In the genomic region with DNA sequence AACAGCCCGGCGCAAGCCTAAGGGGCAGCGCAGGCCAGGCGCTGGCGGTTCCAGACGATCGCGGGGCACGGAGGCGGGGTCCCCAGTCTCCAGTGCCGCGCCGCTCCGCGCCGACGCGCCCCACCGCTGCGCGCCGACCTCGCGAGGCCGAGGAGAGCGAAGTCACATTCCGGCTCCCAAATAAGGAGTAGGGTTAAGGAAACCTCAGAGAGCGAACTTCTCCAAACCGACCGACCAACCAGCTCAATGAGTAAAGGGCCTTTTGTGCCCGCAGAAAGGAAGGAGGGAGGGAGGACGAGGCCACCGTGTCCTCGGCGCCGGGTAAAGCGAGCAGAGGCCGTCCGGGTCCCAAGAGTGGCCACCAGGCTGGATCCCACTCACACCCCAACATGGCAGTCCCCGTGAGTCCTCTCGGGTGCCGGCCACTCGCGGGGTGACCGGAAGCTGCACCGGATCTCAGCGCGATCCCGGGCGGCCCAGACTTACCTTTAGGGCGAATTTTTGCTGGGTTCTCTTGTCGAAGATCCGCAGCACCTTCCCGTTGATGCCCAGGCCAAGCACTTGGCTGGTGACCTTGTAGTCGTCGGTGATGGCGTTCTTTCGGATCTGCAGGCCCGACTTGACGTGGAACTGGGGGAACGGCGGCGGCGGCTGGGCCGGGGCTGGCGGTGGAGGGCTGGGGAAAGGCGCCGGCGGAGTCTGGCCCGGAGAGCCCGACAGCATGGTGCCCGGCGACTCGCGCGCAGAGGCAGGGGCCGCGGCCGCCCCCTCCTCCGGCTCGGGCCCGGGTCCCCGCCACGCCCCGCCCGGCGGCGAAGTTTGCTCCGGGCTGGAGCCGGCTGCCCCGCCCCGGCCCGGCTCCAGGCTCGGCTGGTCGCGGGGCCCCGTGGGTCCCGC, we compare ENCODE assay signal across 8 mouse cellular contexts. TPM values are rescaled to one million over a fixed set of nuclear protein-coding genes. Genes with fewer than 3 reads are reported as not detected.
DNase-seq lines count a peak whose midpoint lies in the region; ATAC-seq and TF ChIP-seq lines count a peak whose summit lies in the region.

No protein-coding gene starts in this region.

- no peak for TF ChIP-seq CTCF in forebrain, postnatal 0 days (IDR thresholded peaks at IDR 0.05; ENCODE audit: low read depth)

- peak; percentile 51 to 60 for DNase-seq in layer of hippocampus, postnatal 10 days (ENCODE audit: low spot score in 2 of 2)
- DNase-seq in layer of hippocampus, adult 8-10 months (ENCODE audit: low spot score in 2 of 2) = no peak
- peak; percentile 38 to 54 for DNase-seq in cerebellum, adult 18-20 months
- peak; percentile 65 for DNase-seq in forebrain, postnatal 0 days
- DNase-seq in spleen, postnatal 4 days (ENCODE audit: low spot score in 2 of 2) = peak; percentile 53 to 81

- peaks cover 15% of the 10 kb centered on the region; the same call in 1 of the 2 replicates for H3K4me1 ChIP-seq in forebrain, postnatal 0 days (ENCODE audit: insufficient read depth)
- peaks cover 32% of the 10 kb centered on the region for H3K4me1 ChIP-seq in hindbrain, embryonic 12.5 days
- peaks cover 38% of the 10 kb centered on the region for H3K4me1 ChIP-seq in limb, embryonic 12.5 days (replicated peaks)
- H3K4me1 ChIP-seq in midbrain, embryonic 12.5 days = peaks cover 42% of the 10 kb centered on the region

- H3K9ac ChIP-seq in forebrain, postnatal 0 days = peak overlapping the region; percentile 62
- H3K9ac ChIP-seq in hindbrain, embryonic 12.5 days = peak overlapping the region; percentile 91
- peak overlapping the region; percentile 95 for H3K9ac ChIP-seq in limb, embryonic 12.5 days (replicated peaks)
- H3K9ac ChIP-seq in midbrain, embryonic 12.5 days (replicated peaks) = peak overlapping the region; percentile 92

- 1% methylated on average over 98 of the region's 98 CpGs for WGBS in forebrain, postnatal 0 days
- under 1% methylated on average over 91 of the region's 98 CpGs for WGBS in hindbrain, embryonic 12.5 days
- under 1% methylated on average over 86 of the region's 98 CpGs for WGBS in limb, embryonic 12.5 days
- WGBS in midbrain, embryonic 12.5 days = under 1% methylated on average over 94 of the region's 98 CpGs

- no peaks in the 10 kb centered on the region for H3K36me3 ChIP-seq in forebrain, postnatal 0 days (ENCODE audit: insufficient read depth)
- H3K36me3 ChIP-seq in hindbrain, embryonic 12.5 days = no peaks in the 10 kb centered on the region
- no peaks in the 10 kb centered on the region for H3K36me3 ChIP-seq in limb, embryonic 12.5 days
- no peaks in the 10 kb centered on the region for H3K36me3 ChIP-seq in midbrain, embryonic 12.5 days

- peak overlapping the region; percentile 78 for H3K4me2 ChIP-seq in forebrain, postnatal 0 days (ENCODE audit: low read depth)
- H3K4me2 ChIP-seq in hindbrain, embryonic 12.5 days (replicated peaks) = peak overlapping the region; percentile 72
- peak overlapping the region; percentile 79 for H3K4me2 ChIP-seq in limb, embryonic 12.5 days
- peak overlapping the region; percentile 70 for H3K4me2 ChIP-seq in midbrain, embryonic 12.5 days (replicated peaks)

- peak; percentile 70 for ATAC-seq in forebrain, postnatal 0 days
- ATAC-seq in hindbrain, embryonic 12.5 days (ENCODE audit: low FRiP score) = peak; percentile 79
- ATAC-seq in limb, embryonic 12.5 days (ENCODE audit: insufficient number of reproducible peaks, insufficient read depth, low FRiP score, low TSS enrichment, low read depth) = peak; percentile 66
- peak; percentile 67 for ATAC-seq in midbrain, embryonic 12.5 days (ENCODE audit: low FRiP score, low read depth)

- H3K27me3 ChIP-seq in forebrain, postnatal 0 days (ENCODE audit: insufficient read depth, low read length) = no peaks in the 10 kb centered on the region
- no peaks in the 10 kb centered on the region for H3K27me3 ChIP-seq in hindbrain, embryonic 12.5 days
- no peaks in the 10 kb centered on the region for H3K27me3 ChIP-seq in limb, embryonic 12.5 days
- H3K27me3 ChIP-seq in midbrain, embryonic 12.5 days = peaks cover 10% of the 10 kb centered on the region

- peak overlapping the region; percentile 94 for H3K4me3 ChIP-seq in forebrain, postnatal 0 days (ENCODE audit: low read depth, low read length)
- H3K4me3 ChIP-seq in hindbrain, embryonic 12.5 days = peak overlapping the region; percentile 98
- H3K4me3 ChIP-seq in limb, embryonic 12.5 days (replicated peaks) = peak overlapping the region; percentile 96
- H3K4me3 ChIP-seq in midbrain, embryonic 12.5 days = peak overlapping the region; percentile 81

- no peaks in the 10 kb centered on the region for H3K9me3 ChIP-seq in forebrain, postnatal 0 days (ENCODE audit: low read length)
- H3K9me3 ChIP-seq in hindbrain, embryonic 12.5 days (replicated peaks) = no peaks in the 10 kb centered on the region
- H3K9me3 ChIP-seq in limb, embryonic 12.5 days = no peaks in the 10 kb centered on the region
- no peaks in the 10 kb centered on the region for H3K9me3 ChIP-seq in midbrain, embryonic 12.5 days

- H3K27ac ChIP-seq in forebrain, postnatal 0 days (ENCODE audit: low read depth, low read length) = peak overlapping the region; percentile 76
- H3K27ac ChIP-seq in hindbrain, embryonic 12.5 days = peak overlapping the region; percentile 88
- H3K27ac ChIP-seq in limb, embryonic 12.5 days = peak overlapping the region; percentile 93
- H3K27ac ChIP-seq in midbrain, embryonic 12.5 days (replicated peaks) = peak overlapping the region; percentile 82

RNA-seq across cellular contexts. Expression of a gene that starts 0.6 kb away (rescaled TPM):
- total RNA-seq in layer of hippocampus, postnatal 10 days (2021) = 10 to 100 TPM; 31.2 to 34.0 TPM
- 10 to 100 TPM; 27.7 to 42.7 (median 35.3) TPM for total RNA-seq in layer of hippocampus, adult 8-10 months (2022)
- total RNA-seq in forebrain, postnatal 0 days (2014; rRNA removed) = 47.9 and 57.3 TPM in 2 replicates
- 18.0 and 18.3 TPM in 2 replicates for polyA plus RNA-seq in forebrain, postnatal 0 days (2015; fragmentation: Nextera tagmentation; extraction: Ambion mirVana)
- polyA plus RNA-seq in hindbrain, embryonic 12.5 days (2016; fragmentation: Nextera tagmentation; extraction: Ambion mirVana) = 50.3 and 52.4 TPM in 2 replicates
- 56.3 and 58.9 TPM in 2 replicates for polyA plus RNA-seq in limb, embryonic 12.5 days (2016; fragmentation: Nextera tagmentation; extraction: Ambion mirVana)
- 69.5 and 76.4 TPM in 2 replicates for polyA plus RNA-seq in midbrain, embryonic 12.5 days (2016; fragmentation: Nextera tagmentation; extraction: Ambion mirVana)

RNA-seq across cellular contexts. Expression of a gene that starts 41.1 kb away (rescaled TPM):
- total RNA-seq in layer of hippocampus, postnatal 10 days (2021) = 10 to 100 TPM; 14.0 to 15.3 TPM
- total RNA-seq in layer of hippocampus, adult 8-10 months (2022) = 10 to 100 TPM; 13.5 to 17.6 (median 14.6) TPM
- 14.3 and 16.9 TPM in 2 replicates for total RNA-seq in forebrain, postnatal 0 days (2014; rRNA removed)
- polyA plus RNA-seq in forebrain, postnatal 0 days (2015; fragmentation: Nextera tagmentation; extraction: Ambion mirVana) = 17.7 and 19.1 TPM in 2 replicates
- polyA plus RNA-seq in hindbrain, embryonic 12.5 days (2016; fragmentation: Nextera tagmentation; extraction: Ambion mirVana) = 14.1 and 14.3 TPM in 2 replicates
- polyA plus RNA-seq in limb, embryonic 12.5 days (2016; fragmentation: Nextera tagmentation; extraction: Ambion mirVana) = 3.9 and 5.5 TPM in 2 replicates
- 18.7 and 21.5 TPM in 2 replicates for polyA plus RNA-seq in midbrain, embryonic 12.5 days (2016; fragmentation: Nextera tagmentation; extraction: Ambion mirVana)

RNA-seq across cellular contexts. Expression of a gene that starts 55.9 kb away (rescaled TPM):
- total RNA-seq in layer of hippocampus, postnatal 10 days (2021) = 10 to 100 TPM; 37.7 to 39.7 TPM
- total RNA-seq in layer of hippocampus, adult 8-10 months (2022) = 10 to 100 TPM; 40.0 to 50.0 (median 46.8) TPM
- total RNA-seq in forebrain, postnatal 0 days (2014; rRNA removed) = 38.5 and 41.6 TPM in 2 replicates
- polyA plus RNA-seq in forebrain, postnatal 0 days (2015; fragmentation: Nextera tagmentation; extraction: Ambion mirVana) = 49.3 and 49.8 TPM in 2 replicates
- polyA plus RNA-seq in hindbrain, embryonic 12.5 days (2016; fragmentation: Nextera tagmentation; extraction: Ambion mirVana) = 53.1 and 55.5 TPM in 2 replicates
- polyA plus RNA-seq in limb, embryonic 12.5 days (2016; fragmentation: Nextera tagmentation; extraction: Ambion mirVana) = 66.1 and 68.8 TPM in 2 replicates
- polyA plus RNA-seq in midbrain, embryonic 12.5 days (2016; fragmentation: Nextera tagmentation; extraction: Ambion mirVana) = 50.9 and 54.4 TPM in 2 replicates

Comparison
In these comparisons a context has a peak if more than half of its experiments do, and no peak if none do; other contexts are left out.
1. DNase-seq: peak in layer of hippocampus, postnatal 10 days (2 of 2), cerebellum, adult 18-20 months (2 of 2), forebrain, postnatal 0 days (single experiment) and spleen, postnatal 4 days (2 of 2); none in layer of hippocampus, adult 8-10 months (0 of 2).
2. Peak in every context shown above with its lines, with median percentiles within 50 percentile points of each other: ATAC-seq, H3K27ac ChIP-seq, H3K4me2 ChIP-seq, H3K4me3 ChIP-seq and H3K9ac ChIP-seq.